Mouse (Mus musculus) cerebral cortex, adult 2 months (tissue): ENCODE measurements around the gene Snx12.

Experiments used
- WGBS: fragments of 180-500 bp; shearing (Covaris S2); methylation state at CpG from one replicate; pipeline ENCODE4 v1.1.7; 2018; 5-methylcytosine and 5-hydroxymethylcytosine counted together

The Snx12 gene

DNA sequence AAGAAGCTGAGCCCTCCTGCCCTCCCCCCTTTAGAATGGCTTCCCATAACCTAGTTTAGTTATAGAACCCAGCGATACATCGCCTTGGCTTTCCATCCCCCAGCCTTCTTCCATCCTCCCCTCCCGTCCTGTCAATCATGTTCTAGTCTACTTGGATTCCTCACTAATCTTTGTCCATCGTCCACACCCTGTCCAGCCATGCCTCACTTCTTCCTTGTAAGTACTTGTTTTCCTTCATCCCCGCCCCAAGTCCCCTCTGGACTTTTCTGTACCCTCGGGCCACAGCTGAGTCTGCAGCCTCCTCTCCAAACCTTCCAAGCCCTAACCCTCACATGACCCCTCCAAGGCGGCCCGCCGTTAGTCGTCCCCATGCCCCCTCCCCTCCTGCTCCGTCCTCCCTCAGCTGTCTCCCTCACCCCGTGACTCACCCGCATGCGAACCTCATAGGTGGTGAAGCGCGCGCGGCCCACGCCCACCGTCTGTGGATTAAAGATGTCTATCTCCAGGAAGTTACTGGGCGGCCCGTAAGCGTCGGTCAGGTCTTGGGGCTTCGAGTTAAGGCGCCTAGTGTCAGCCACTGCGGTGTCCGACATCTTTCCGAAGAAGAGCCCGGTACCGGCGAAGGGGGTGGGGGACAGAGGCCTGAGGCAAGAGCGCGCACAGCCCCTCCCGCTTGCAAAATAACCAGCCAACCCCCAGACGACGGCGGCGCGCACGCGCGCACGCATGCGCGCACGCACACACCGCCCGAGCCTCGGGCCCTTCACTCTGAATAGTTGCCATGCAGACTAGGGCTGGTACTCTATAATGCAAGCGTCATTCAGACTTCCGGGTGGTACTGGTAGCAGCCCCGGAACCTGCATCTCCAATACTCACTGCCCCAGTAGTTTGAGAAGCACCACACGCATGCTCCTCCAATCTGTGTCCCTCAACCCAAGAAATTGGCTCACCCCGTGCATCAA, at the start of gene Snx12:
Snx12 (minus strand) TSS at position 730 of the 962 bp plus-strand sequence.
- 4% methylated on average over 45 of the region's 55 CpGs for WGBS

DNA sequence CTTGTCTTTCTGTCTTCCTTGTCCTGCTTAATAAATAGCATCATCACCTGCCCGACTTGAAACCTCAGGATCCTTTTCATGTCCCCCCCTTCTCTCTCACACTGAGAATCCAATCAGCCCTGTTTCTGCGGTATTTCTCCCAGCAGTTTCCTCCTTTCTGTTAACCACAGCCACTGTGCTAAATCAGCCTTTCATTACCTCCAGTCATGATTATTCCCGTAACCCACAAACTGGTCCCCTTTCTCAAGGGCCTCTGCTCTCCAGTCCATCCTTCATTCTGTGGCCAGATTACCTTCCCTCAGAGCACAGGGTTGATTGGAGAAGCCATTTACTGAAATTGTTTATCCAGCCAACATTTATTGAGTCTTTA, 46.4 kb upstream of the Snx12 start, which contains the start of gene Gm20489:
Gm20489 (minus strand) TSS at position 269 of the 370 bp plus-strand sequence.
- WGBS, result 81% methylated on average over 3 of the region's 3 CpGs

DNA sequence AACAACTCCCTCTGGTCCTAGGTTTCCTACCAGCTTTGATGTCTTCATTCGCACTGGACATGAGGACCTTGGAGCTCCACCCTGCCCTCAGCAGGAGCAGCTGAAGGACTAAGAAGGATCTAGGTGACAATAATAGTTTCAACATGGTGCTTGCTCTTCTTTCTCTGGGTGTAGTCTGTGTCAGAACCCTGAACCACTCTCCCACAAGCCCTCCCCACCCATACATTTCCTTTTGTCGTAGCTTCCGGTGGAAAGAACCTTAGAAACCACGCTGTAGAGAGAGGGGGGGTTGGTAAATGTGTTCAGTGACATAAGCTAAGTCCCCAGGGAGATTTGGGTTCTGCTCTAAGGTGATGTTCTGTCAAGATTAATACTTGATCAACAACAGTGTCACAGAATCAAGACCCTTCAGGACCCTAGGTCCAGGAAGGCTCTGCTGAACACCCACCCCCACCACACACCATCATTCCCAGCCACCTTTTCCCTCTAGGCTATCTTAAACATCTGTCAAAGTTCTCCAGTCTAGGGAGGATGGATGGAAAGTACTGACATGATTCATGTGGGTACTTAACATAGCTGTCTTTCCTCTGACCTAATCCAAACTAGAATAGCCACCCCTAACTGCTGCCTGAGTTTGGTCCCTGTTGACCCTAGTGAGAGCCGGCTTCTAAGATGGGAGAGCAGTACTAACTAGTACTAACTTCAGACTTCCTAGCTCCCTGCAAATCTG, 45.8 kb upstream of the Snx12 start, which contains the start of gene Il2rg:
Il2rg (minus strand) TSS at position 231 of the 730 bp plus-strand sequence.
- 71% methylated on average over 5 of the region's 5 CpGs for WGBS

DNA sequence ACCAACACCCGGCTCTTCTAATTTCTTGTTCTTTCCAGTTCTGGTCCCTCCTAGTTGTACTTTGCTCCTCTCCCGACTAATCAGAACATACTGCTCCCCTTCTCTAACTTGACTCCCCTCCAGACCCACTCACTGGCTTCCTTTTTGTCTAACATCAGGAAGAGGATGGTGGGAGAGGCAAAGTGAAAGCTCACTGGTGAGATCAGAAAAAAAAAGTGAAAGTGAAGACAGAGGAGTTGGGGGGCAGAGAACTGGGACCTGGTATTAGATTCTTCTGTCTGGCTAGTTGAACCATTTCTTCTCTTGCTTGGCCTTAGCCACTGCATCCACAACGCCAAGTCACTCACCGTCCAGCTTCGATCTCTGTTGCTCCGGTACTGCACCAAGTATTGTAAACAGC, 44.3 kb upstream of the Snx12 start:
- WGBS, result 96% methylated on average over 6 of the region's 6 CpGs

DNA sequence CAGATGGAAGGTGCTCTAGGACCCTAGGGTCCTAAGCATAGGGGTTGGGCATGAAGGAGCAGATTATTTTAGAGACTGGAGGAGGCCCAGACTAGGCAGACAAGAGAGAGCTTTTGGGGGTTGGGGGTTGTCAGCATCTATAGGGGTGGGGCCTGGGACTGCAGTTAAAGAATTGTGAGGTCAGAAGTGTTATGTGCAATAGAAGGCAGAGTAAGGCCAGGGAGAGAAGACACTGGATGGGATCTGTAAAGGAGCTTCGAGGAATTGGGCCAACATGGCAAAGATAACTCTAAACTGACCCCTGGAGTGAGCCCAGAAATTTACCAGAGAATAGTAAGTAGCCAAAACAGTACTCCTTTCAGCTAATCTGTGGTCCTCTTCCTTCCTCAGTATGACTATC, 41.5 kb upstream of the Snx12 start, which contains the start of gene Gm614:
Gm614 (minus strand) TSS at position 101 of the 400 bp plus-strand sequence.
- 82% methylated on average over 1 of the region's 1 CpGs for WGBS

DNA sequence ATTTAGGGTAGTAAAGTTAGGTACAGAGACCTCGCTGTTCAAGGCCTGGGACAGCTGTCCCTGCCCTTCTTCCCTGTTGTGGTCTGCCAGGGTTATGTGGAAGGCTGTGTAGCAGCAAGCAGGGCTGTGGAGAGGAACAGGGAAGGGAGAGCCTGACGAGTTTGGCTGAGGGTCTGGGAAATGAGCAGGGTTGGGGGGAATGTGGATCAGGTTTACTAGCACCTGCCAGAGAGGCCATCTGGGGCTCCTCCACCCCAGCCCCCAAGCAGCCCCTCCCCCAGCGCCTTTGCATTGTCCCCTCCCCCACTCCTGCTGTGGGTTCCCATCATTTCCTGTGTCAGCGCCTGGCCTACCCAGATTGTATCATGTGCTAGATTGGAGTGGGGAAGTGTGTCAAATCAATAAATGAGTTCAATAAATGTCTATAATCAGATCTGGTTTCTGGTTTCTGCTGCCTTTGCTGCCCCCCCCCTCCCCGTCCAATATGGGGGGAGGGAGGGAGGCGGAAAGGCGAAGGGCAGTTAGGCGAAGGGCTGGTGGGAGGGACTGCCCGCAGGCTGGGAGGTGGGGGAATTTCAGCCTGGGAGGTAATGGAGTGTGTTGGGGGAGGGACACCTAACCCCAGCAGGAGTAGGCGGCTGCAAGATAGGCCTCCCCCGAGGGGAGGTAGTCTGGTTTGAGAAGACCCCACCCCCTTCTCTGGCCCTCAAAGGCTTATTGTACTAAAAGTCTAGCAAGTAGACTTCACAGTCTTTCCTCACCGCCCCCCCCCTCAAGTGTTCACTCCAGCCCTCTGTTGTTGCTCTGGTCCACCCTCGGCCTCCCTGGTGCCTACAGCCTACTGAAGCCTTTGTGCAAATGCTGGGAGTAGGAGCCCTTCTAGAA, 38.3 kb upstream of the Snx12 start:
- 41% methylated on average over 9 of the region's 13 CpGs for WGBS

DNA sequence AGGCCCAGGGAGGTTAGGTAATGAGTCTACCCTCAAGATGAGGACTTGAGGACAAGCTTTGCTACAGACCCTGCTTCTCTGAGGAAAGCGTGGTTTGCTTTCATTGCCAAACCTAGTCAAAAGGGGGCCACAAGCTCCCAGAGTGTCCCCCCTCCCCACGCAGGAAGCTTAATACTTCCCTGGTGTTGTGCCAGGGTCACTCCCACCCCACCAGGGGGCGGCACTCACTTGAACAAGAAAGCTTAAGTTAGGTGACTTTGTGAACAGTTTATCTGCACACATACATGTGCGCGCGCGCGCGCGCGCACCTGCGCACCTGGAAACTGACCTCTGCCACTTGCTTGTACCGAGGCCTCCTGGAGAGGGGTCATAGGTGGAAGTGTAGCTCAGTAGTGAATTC, 34.2 kb upstream of the Snx12 start:
- 88% methylated on average over 13 of the region's 13 CpGs for WGBS

DNA sequence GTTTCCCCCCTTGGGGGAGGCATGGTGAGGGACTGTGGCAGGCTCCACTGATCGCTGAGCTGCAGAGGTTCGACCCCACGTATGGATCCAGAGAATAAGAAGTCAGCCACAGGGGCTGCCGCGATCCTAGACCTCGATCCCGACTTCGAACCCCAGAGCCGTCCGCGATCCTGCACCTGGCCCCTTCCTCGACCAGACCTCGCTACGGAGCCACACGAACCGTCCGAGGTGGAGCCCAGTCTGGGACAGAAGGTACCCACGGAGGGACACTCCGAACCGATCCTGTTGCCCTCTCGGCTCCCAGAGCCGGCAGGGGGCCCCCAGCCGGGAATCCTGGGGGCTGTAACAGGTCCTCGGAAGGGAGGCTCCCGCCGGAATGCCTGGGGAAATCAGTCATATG, 32.4 kb upstream of the Snx12 start:
- WGBS, result 0% methylated on average over 15 of the region's 26 CpGs

DNA sequence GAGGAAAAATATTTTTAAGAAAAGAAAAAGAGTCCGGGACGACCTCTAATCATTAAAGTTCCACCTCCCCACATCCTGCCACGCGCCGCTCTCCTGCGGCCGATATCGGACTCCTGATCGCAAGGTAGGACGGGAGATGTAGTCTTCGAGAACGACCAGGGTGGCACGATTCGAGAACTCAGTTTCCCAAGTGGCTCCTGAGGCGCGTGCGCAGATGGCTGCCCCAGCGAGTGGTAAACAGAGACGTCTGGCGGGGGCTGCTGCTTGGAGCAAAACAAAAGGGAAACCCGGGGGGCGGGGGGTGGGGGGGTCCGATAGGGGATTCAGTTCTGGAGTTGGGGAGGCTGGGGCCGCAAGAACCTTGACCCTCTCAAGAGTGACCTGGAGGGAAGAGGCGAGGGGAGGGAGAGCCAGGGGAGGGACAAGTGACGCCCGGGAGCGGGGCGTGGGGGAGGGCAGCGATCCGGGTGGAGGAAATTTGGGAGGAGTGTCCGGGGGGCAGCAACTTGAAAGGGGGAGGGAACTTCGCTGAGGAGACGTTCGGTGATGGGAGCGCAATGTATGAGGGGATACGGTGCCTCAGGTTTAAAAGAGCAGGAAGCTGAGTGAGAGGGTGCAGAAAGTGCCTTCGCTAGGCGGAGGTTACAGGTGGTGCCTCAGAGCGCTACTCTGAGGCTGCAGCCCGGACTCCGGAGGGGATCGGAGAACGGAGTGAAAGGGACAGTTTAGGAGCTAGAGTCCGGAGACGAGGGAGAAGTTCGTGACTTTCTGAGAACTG, 31.8 kb upstream of the Snx12 start, which contains the start of gene Foxo4:
Foxo4 (plus strand) TSS at position 577 of the 778 bp plus-strand sequence.
- 5% methylated on average over 47 of the region's 47 CpGs for WGBS

DNA sequence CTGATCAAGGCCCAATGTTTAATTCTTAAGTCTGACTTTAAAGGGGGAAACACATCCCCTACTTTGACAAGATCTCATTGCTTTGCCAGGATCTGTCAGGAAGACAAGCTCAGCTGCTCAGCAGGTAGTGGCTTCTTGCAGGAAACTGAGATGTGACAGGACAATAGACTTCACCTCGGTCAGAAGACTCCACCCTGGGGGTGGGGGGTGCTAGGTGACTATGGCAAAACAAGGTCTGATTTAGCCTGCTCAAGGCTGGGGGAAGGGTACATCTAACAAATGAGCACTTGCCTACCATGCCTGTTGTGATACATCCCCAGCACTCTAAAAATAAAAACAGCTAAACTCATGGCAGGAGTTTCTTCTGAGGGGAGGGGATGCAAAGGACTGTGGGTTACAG, 22.6 kb upstream of the Snx12 start:
- 31% methylated on average over 1 of the region's 1 CpGs for WGBS

DNA sequence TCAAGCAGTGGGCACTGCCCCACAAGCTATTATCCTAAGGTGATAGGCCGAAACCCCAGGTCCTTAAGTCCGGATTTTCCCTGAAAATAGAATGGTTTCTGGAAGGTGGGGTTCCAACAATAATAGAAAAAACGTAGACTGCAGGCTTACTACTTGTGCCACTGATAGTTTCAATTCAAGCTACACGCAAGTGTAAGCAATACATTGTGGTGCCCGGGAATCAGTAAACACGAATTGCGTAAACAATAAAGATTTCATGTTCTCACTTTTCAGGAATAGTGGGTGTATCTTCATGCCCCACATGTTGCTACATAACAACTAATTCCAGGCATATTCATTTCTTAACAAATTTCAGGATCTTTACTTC, 416 bp upstream of the Snx12 start:
- 6% methylated on average over 7 of the region's 7 CpGs for whole genome bisulfite sequencing

DNA sequence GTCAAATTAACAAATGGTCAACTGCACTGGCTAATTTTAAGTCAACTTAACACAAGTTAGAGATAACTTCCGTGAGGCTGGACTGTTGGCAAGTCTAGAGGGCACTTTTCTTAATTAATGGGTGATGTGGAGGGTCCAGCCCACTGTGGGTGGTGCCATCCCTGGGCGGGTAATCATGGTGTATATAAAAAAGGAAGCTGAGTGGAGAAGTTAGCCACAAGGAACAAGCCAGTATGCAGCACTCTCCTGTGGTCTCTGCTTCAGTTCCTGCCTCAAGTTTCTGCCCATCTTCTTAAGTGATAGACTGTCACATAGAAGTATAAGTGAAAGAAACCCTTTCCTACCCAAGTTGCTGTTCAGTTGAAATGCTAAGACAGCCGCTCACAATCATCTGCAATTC, 33.1 kb downstream of the Snx12 start:
- 91% methylated on average over 3 of the region's 3 CpGs for WGBS

DNA sequence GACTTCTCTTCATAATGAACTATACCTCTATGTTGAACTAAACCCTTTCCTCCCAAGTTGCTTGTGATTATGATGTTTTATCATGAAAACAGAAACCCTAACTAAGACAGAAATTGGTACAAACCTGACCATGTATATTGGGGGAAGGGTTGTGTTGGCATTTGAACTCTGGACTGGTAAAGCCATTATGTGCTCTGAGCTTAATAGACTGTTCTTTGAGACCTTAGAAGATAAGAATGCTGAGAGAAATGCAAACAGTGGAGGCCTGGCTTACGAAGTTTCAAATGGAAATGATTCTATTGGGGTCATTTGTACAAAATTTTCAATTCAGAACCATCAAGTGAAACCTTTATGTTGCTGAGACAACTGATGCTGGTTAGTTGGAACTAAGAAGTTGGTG, 34.7 kb downstream of the Snx12 start:
- 96% methylated on average over 1 of the region's 1 CpGs for WGBS

DNA sequence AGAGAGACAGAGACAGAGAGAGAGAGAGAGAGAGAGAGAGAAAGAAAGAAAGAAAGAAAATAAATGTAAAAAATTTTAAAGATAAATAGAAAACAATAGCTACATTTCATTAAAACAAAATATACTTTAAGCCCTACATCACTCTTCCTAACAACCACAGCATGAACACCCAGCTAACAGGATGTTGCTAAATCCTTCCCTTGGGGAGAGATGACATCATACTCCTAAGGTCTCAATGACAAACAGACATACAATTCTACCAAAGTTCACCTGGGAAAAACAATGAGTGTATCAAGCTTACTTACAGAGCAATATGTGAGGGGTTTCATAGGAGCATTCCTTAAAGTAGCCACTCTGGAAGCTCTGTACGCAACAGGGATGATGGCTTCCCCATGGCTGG, 49.0 kb downstream of the Snx12 start:
- WGBS, result 94% methylated on average over 1 of the region's 1 CpGs

DNA sequence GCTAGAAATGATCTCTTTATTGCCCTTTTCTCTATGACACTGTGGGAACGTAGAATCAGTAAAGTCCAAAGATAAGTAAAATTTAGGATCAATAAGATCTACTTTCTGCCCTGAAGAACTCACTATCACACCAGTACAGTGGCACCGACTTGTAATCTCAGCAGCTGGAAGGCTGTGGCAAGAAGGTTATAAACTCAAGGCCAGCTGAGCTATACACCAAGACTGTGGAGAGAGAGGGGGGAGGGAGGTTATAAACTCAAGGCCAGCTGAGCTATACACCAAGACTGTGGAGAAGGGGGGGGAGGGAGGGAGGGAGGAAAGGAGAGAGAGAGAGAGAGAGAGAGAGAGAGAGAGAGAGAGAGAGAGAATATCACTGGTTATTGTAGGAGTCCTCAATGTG, 53.9 kb downstream of the Snx12 start:
- 93% methylated on average over 2 of the region's 2 CpGs for WGBS

DNA sequence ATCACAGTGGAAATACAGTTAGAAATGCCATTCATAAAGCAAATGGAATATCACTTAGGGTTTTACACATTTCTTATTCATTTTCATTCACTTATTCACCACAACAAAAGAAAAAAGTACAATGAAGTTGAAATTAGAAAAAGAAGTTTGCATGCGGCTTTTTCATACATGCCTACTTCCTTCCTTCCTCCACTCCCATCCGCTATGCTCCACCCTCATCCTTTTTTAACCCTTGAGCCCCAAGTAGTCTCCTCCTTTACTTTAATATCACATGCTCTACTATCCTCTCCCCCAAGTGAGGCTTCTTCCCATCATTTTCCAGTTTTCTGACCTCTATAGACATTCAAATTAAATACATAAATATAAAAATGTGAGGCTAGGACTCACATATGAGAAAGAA, 58.6 kb downstream of the Snx12 start:
- WGBS, result 82% methylated on average over 2 of the region's 2 CpGs

DNA sequence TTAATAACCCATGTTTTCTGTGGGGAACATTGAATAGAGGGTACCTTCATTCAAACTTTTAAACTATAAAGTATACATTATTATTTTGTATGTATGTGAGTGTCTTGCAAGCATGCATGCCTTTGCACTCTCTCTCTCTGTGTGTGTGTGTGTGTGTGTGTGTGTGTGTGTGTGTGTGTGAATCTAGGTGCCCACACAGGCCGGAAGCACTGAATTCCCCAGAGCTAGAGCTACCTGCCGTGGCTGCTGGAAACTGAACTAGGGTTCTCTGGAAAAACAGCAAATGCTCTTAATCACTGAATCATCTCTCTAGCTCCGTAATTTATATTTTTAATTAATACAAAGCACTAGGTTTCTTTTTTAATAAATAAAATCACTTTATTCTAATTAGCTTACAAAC, 59.1 kb downstream of the Snx12 start:
- 92% methylated on average over 3 of the region's 3 CpGs for WGBS

DNA sequence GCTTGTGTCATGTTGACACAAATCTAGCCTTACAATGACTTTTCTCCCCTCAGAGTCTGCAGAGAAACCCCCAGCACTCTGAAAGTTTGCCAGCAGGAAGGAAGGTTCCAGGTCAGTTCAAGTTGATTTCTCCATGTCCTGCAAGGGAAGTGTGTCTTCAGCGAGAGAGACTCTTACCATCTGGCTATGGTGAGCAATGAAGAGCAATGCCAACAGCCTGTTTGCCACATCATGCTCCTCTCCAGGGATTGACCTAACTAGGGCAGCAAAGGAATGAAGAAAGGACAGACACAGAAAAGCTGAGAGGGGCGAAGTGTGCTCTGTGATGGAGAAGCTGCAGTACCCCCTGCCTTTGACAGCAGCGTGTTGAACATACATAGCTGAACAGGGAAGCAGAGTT, 59.8 kb downstream of the Snx12 start:
- 89% methylated on average over 3 of the region's 3 CpGs for WGBS

DNA sequence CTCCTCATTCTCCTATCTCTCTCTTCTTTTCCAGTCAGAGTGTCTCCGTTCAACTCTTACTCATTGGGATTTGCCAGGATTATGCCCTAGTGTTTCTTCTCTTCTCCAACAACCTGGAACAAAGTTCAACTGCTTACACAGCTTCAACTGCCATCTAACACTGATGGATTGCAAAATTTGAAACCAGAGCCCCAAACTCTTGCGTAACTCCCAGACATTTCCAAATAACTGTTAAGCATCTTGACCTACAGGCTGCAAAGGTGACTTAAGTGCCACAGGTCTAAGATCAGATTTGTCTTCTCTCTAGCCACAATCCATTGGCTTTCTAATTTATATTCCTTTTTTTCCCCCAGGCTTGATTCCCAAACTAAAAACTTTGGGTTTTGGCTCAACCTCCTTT, 64.9 kb downstream of the Snx12 start:
- WGBS, result 88% methylated on average over 2 of the region's 2 CpGs

DNA sequence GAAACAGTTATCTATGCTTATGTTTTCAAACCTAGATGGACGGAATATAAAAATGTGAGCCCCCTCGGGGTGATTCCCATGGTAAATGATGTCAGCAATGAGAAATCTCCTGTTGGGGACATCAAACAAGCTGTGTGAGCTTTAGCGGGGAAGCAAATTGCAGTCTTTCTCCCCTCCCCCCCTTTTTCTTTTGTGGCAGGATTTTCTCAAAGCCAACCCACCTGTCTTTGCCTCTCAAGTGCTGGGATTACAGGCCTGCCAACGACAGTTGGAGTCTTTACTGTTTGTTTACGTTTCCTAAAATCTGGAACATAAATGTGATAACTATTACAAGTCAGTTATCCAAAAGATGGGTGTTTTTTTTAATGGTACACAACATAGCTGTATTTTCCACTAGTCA, 66.0 kb downstream of the Snx12 start:
- 54% methylated on average over 5 of the region's 5 CpGs for WGBS

DNA sequence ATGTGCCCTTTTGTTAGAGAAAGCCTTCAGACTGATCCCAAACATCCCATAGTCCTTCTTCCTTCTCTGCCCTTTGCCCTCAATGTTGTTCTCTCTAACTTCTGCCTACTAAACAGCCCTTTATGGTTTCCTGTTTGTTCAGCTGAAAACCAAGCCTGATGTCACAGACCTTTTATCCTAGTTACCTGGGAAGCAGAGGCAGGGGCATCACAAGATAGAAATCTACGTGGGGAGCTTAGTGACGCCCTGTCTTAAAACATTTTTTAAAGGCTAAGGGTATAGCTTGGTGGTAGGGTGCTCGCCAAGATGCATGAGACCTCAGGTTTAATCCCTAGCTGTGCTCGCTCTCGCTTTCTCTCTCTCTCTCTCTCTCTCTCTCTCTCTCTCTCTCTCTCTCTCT, 74.9 kb downstream of the Snx12 start:
- WGBS, result 84% methylated on average over 5 of the region's 5 CpGs
